ENCODE assay signal across 28 mouse cellular contexts in genomic region chr3:138483240-138483639, GRCm38 (mm10).
"Had no signal": no experiment of that assay in that cellular context is flagged by ENCODE, and none has a peak within 500 bp of the region (broad histone marks: within the 10 kb centered on the region; RNA-seq: fewer than 3 reads in every experiment).

No protein-coding gene starts in this region.

- DNase-seq: cerebellum, adult 2 months; cerebellum, adult 8-10 months; cerebellum, adult 9-10 months; cerebellum, adult 9-11 months; cerebellum, postnatal 10 days; cerebellum, postnatal 14 days; cerebellum, postnatal 25 days; cerebellum, postnatal 36 days; embryo, embryonic 11 days; forebrain, postnatal 0 days; gastrocnemius, adult 2 months; gastrocnemius, postnatal 10 days; gastrocnemius, postnatal 14 days; gastrocnemius, postnatal 25 days; gastrocnemius, postnatal 36 days; heart, adult 18-20 months; heart, adult 2 months had no signal

- H3K27ac ChIP-seq: embryonic facial prominence, embryonic 10.5 days; embryonic facial prominence, embryonic 12.5 days; embryonic facial prominence, embryonic 13.5 days; embryonic facial prominence, embryonic 15.5 days; forebrain, embryonic 10.5 days; forebrain, embryonic 12.5 days; forebrain, embryonic 13.5 days; forebrain, embryonic 15.5 days; gastrocnemius, adult 2 months; heart, adult 2 months had no signal

- H3K4me3 ChIP-seq: embryonic facial prominence, embryonic 10.5 days; embryonic facial prominence, embryonic 12.5 days; embryonic facial prominence, embryonic 13.5 days; embryonic facial prominence, embryonic 15.5 days; erythroblast, embryonic 14.5 days; forebrain, embryonic 10.5 days; forebrain, embryonic 12.5 days; forebrain, embryonic 13.5 days; forebrain, embryonic 15.5 days; gastrocnemius, adult 2 months; heart, adult 2 months had no signal

- H3K9me3 ChIP-seq: embryonic facial prominence, embryonic 12.5 days; embryonic facial prominence, embryonic 13.5 days; embryonic facial prominence, embryonic 15.5 days; forebrain, embryonic 12.5 days; forebrain, embryonic 15.5 days had no signal

- H3K9ac ChIP-seq: embryonic facial prominence, embryonic 12.5 days; embryonic facial prominence, embryonic 13.5 days; embryonic facial prominence, embryonic 15.5 days; forebrain, embryonic 12.5 days; forebrain, embryonic 13.5 days; forebrain, embryonic 15.5 days; forebrain, postnatal 0 days had no signal

- H3K27me3 ChIP-seq: embryonic facial prominence, embryonic 12.5 days; embryonic facial prominence, embryonic 13.5 days; embryonic facial prominence, embryonic 15.5 days; forebrain, embryonic 12.5 days; forebrain, embryonic 13.5 days; forebrain, embryonic 15.5 days had no signal

- H3K4me2 ChIP-seq: embryonic facial prominence, embryonic 12.5 days; embryonic facial prominence, embryonic 13.5 days; embryonic facial prominence, embryonic 15.5 days; forebrain, embryonic 12.5 days; forebrain, embryonic 13.5 days; forebrain, embryonic 15.5 days had no signal

- ATAC-seq: forebrain, embryonic 13.5 days; forebrain, embryonic 14.5 days; forebrain, embryonic 15.5 days; forebrain, embryonic 16.5 days; forebrain, postnatal 0 days had no signal
